Mouse (Mus musculus): Measurements from ENCODE around the gene Slc24a1. TPM values are rescaled to one million over a fixed set of nuclear protein-coding genes. Genes with fewer than 3 reads are reported as not detected.

Gene Slc24a1
- total RNA-seq, 2 experiments from 2014 or later = 0.15 to 0.27 TPM

Small RNA genes lying within 50 kb of the gene (microRNA-seq; reads per million reads assigned to microRNA genes)
- gene Gm25640 = 0 reads per million in 2 experiments

Other genes starting within 250 kb of the Slc24a1 start
- 100 to 1,000 TPM; 176 to 180 TPM for gene Rab11a, start 213.8 kb downstream of the Slc24a1 start, total RNA-seq (2021)
- 1 to 10 TPM; 5.7 to 7.9 TPM for gene Dennd4a, start 140.3 kb downstream of the Slc24a1 start, total RNA-seq (2021)
- gene Ints14, start 9.3 kb upstream of the Slc24a1 start, total RNA-seq (2021) = 10 to 100 TPM; 14.2 to 14.5 TPM
- 10 to 100 TPM; 16.7 to 18.0 TPM for gene Hacd3, start 70.1 kb upstream of the Slc24a1 start, total RNA-seq (2021)
- 10 to 100 TPM; 57.2 to 60.2 TPM for gene Dpp8, start 80.8 kb upstream of the Slc24a1 start, total RNA-seq (2021)
- gene Igdcc4, start 149.9 kb upstream of the Slc24a1 start, total RNA-seq (2021) = 10 to 100 TPM; 12.3 to 13.8 TPM
- under 1 TPM; 0.15 to 0.18 TPM for gene Igdcc3, start 189.6 kb upstream of the Slc24a1 start, total RNA-seq (2021)
- 1 to 10 TPM; 2.3 to 2.9 TPM for gene Parp16, start 243.7 kb upstream of the Slc24a1 start, total RNA-seq (2021)